Mouse (Mus musculus) limb, embryonic 14.5 days (tissue): ENCODE measurements around the gene Lnx2. TPM values are rescaled to one million over a fixed set of nuclear protein-coding genes. Genes with fewer than 3 reads are reported as not detected.
A peak's percentile ranks its signal among the peaks of the same experiment; 100 is the strongest.

Experiments used
- ATAC-seq: fragments of 200-750 bp; cut with Nextera tagmentation; 2 replicates; pipeline ENCODE4 v1.8.0; 2017; ENCODE audit warnings: low read depth, moderate number of reproducible peaks, moderate TSS enrichment; ENCODE audit not compliant: low FRiP score
- DNase-seq: peaks from one replicate; pipeline ENCODE4 v3.0.0-alpha.2; 2015; ENCODE audit warnings: low spot score
- H3K27ac ChIP-seq: fragments of 300-500 bp; sonication (generic); replicated peaks from 2 replicates; pipeline ENCODE4 v1.5.1; 2014; ENCODE audit warnings: low read depth, mild to moderate bottlenecking, low read length, moderate library complexity, mixed read lengths
- H3K27me3 ChIP-seq: fragments of 300-500 bp; sonication (generic); 2 replicates; pipeline ENCODE4 v1.6.1; 2014; ENCODE audit warnings: low read length, mixed read lengths; ENCODE audit not compliant: control insufficient read depth, insufficient read depth
- H3K36me3 ChIP-seq: fragments of 300-500 bp; sonication (generic); 2 replicates; pipeline ENCODE4 v1.6.1; 2014; ENCODE audit warnings: mild to moderate bottlenecking, low read length, moderate library complexity, mixed read lengths; ENCODE audit not compliant: control insufficient read depth, insufficient read depth
- H3K4me1 ChIP-seq: fragments of 300-500 bp; sonication (generic); 2 replicates; pipeline ENCODE4 v1.6.1; 2014; ENCODE audit warnings: antibody characterized with exemption, low read length, mixed read lengths; ENCODE audit not compliant: control insufficient read depth, insufficient read depth
- H3K4me2 ChIP-seq: fragments of 300-500 bp; sonication (generic); replicated peaks from 2 replicates; pipeline ENCODE4 v1.6.1; 2014; ENCODE audit warnings: low read depth, mild to moderate bottlenecking, low read length, moderate library complexity; ENCODE audit not compliant: severe bottlenecking
- H3K4me3 ChIP-seq: fragments of 300-500 bp; sonication (generic); replicated peaks from 2 replicates; pipeline ENCODE4 v1.5.1; 2014; ENCODE audit warnings: low read length
- H3K9ac ChIP-seq: fragments of 300-500 bp; sonication (generic); 2 replicates; pipeline ENCODE4 v1.6.1; 2014; ENCODE audit warnings: mild to moderate bottlenecking, low read depth, low read length, moderate library complexity; ENCODE audit not compliant: severe bottlenecking
- H3K9me3 ChIP-seq: fragments of 300-500 bp; sonication (generic); 2 replicates; pipeline ENCODE4 v1.6.1; 2016; ENCODE audit warnings: low read length; ENCODE audit not compliant: control insufficient read depth
- POLR2A ChIP-seq: fragments of 200-500 bp; IDR thresholded peaks from 2 replicates; pipeline ENCODE4 v1.8.0; 2012; ENCODE audit warnings: inconsistent platforms, mild to moderate bottlenecking, moderate library complexity, borderline replicate concordance; ENCODE audit not compliant: insufficient read depth, insufficient read length; ENCODE audit errors: extremely low read depth
- WGBS: fragments of 180-500 bp; shearing (Covaris S2); extraction: QIAGEN DNeasy Blood & Tissue Kit; methylation state at CpG from one replicate; pipeline ENCODE4 v1.1.7; 2014; 5-methylcytosine and 5-hydroxymethylcytosine counted together
- polyA plus RNA-seq, 2 experiments: library from polyadenylated mRNA; depleted of rRNA in 1 of 2; stranded (reverse) in 1 of 2; unstranded in 1 of 2; fragments of >200 nt; fragmentation: Nextera tagmentation in 1 of 2; extraction: Ambion mirVana in 1 of 2; gene quantifications; 2 replicates each; pipeline versions ENCODE4 v1.2.1 to v1.2.3; 2012 to 2014

The Lnx2 gene
- polyA plus RNA-seq, 2 experiments = 13.7 TPM

DNA sequence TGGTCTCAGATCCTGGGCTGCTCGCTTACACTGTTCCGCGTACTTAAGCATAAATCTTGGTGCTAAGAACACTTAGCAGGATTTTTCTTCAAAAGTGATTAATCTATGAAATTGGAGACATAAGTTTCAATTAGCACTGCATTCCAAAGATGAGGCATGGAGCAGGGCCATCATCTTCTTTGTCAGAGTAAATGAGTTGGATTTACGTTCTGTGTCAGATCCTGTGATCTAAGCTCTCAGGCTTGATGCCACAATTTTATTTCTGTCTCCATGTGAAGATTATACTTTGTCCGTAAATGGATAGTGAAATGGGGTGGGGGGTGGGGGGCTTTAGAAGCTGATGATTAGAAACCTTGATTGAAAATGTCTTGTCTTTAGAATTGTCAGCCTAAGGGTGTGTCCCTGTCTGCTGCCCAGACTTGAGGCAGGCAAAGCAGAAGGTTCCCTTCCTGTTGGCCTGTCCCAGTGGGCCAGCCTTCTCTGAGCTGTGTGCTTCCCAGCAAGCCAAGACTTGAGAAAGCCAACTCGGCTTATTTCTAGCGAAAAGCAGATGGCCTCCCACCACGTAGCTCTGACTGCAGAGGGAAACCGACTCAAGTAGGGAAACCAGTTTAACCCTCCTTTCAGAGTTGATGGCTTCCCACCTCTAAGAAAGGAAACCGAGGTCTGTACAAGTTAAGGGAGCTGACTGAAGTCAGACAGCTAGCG lies 14.0 kb upstream of the Lnx2 start:
- TF ChIP-seq POLR2A = no peak

GRCm38 (mm10) chr5:147089836-147090235 lies 13.4 kb upstream of the Lnx2 start:
- no peak overlapping the region for H3K27ac ChIP-seq

More for the DNA sequence above, 14.0 kb upstream of the Lnx2 start:
- Histone ChIP-seq H3K9ac (no peak overlapping the region), H3K27ac (no peak overlapping the region), H3K4me1 (peaks cover 9% of the 10 kb centered on the region; the same call in 1 of the 2 replicates), H3K4me2 (no peak overlapping the region), H3K36me3 (peaks cover 23% of the 10 kb centered on the region), H3K27me3 (no peaks in the 10 kb centered on the region), H3K4me3 (no peak overlapping the region), H3K9me3 (no peaks in the 10 kb centered on the region)
- peak; percentile 56 for DNase-seq
- ATAC-seq = no peak
- WGBS = 55% methylated on average over 11 of the region's 11 CpGs

GRCm38 (mm10) chr5:147086816-147087215 lies 10.4 kb upstream of the Lnx2 start:
- no peak for DNase-seq
- Histone ChIP-seq H3K4me3 (no peak overlapping the region), H3K9me3 (no peaks in the 10 kb centered on the region), H3K4me2 (no peak overlapping the region), H3K27me3 (no peaks in the 10 kb centered on the region), H3K27ac (no peak overlapping the region), H3K36me3 (peaks cover 26% of the 10 kb centered on the region), H3K9ac (no peak overlapping the region), H3K4me1 (peaks cover 9% of the 10 kb centered on the region; the same call in 1 of the 2 replicates)
- no peak for TF ChIP-seq POLR2A
- ATAC-seq = no peak
- WGBS = 93% methylated on average over 4 of the region's 4 CpGs

More at GRCm38 (mm10) chr5:147089836-147090235, 13.4 kb upstream of the Lnx2 start:
- Histone ChIP-seq H3K9ac (no peak overlapping the region), H3K36me3 (peaks cover 23% of the 10 kb centered on the region), H3K9me3 (no peaks in the 10 kb centered on the region), H3K4me2 (no peak overlapping the region), H3K4me1 (peaks cover 10% of the 10 kb centered on the region; the same call in 1 of the 2 replicates), H3K27me3 (no peaks in the 10 kb centered on the region), H3K4me3 (no peak overlapping the region)
- WGBS = 63% methylated on average over 3 of the region's 3 CpGs
- DNase-seq (peak; percentile 59), ATAC-seq (peak; percentile 57)
- no peak for TF ChIP-seq POLR2A

DNA sequence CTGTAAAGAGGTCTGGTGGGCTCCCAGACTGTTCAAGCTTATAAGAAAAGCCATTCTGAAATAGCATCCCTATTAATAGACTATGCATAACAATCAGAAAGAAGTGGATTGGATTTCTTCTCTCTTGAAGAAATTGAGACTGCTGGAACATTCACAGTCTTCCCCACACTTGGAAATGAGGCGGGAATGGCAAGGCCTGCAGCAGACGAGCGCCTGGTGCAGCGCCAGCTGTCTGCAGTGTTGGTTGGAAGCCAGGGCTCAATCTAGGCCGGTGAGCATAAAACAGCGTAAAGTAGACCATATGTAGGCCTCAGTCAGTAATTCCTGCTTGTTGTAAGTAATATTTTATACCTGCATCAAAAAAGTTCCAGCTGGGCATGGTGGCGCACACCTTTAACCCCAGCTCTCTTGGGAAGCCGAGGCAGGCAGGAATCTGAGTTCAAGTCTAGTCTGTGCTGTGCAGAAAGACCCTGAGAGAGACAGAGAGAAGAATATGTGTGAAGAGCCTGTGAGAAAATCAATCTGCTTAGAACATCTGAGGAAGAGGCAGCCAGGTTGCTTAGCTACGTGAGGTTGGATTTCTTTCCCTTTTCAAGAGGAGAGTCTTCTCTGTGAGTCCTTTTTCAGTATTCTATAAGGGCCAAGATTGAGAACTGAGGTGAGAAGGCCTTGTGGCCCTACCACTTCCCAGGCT lies 9.0 kb upstream of the Lnx2 start:
- DNase-seq = peak; percentile 75
- H3K27me3 ChIP-seq = no peaks in the 10 kb centered on the region
- 66% methylated on average over 9 of the region's 9 CpGs for WGBS
- H3K4me2 ChIP-seq = no peak overlapping the region
- H3K4me1 ChIP-seq = peaks cover 9% of the 10 kb centered on the region; the same call in 1 of the 2 replicates
- no peak overlapping the region for H3K9ac ChIP-seq
- peaks cover 35% of the 10 kb centered on the region for H3K36me3 ChIP-seq
- no peak for ATAC-seq
- no peaks in the 10 kb centered on the region for H3K9me3 ChIP-seq
- no peak overlapping the region for H3K4me3 ChIP-seq
- 0 out of 2 replicates have a peak overlapping the region, but pooled peaks have one; percentile 1 for H3K27ac ChIP-seq
- TF ChIP-seq POLR2A = no peak

- Histone ChIP-seq H3K4me2 (peak overlapping the region; percentile 97), H3K4me3 (peak overlapping the region; percentile 84), H3K36me3 (peaks cover 16% of the 10 kb centered on the region), H3K9ac (peak overlapping the region; percentile 80), H3K4me1 (peaks cover 13% of the 10 kb centered on the region), H3K27me3 (no peaks in the 10 kb centered on the region), H3K27ac (no peak overlapping the region; the same call in 1 of the 2 replicates), H3K9me3 (no peaks in the 10 kb centered on the region)
- TF ChIP-seq POLR2A = no peak
- 62% methylated on average over 11 of the region's 11 CpGs for WGBS
- DNase-seq = no peak
- ATAC-seq = no peak
Measured at GRCm38 (mm10) chr5:147078110-147078900, 1.9 kb upstream of the Lnx2 start.
